Mouse (Mus musculus) CH12.LX (cell line): ENCODE data around the gene Myef2. TPM values are rescaled to one million over a fixed set of nuclear protein-coding genes. Genes with fewer than 3 reads are reported as not detected.

ENCODE experiments used
- DNase-seq: peaks from one replicate; pipeline ENCODE4 v3.0.0-alpha.2; 2013; ENCODE audit errors: extremely low read depth
- H3K27ac ChIP-seq: 2 replicates; pipeline ENCODE4 v1.5.1; 2012; ENCODE audit warnings: low read depth, mild to moderate bottlenecking, control low read depth, moderate library complexity; ENCODE audit not compliant: insufficient read depth
- H3K27me3 ChIP-seq: replicated peaks from 2 replicates; pipeline ENCODE3; 2012; ENCODE audit warnings: inconsistent platforms
- H3K36me3 ChIP-seq, 2 experiments: replicated peaks in 1 of 2; 2 replicates each; pipeline versions ENCODE3 to v1.6.1; 2012; ENCODE audit warnings: inconsistent platforms in 1 of 2, low read length in 1 of 2, mild to moderate bottlenecking in 1 of 2, mixed read lengths in 1 of 2, moderate library complexity in 1 of 2; ENCODE audit not compliant: control insufficient read depth in 1 of 2, insufficient read depth in 1 of 2
- H3K4me1 ChIP-seq, 2 experiments: 2 replicates each; pipeline ENCODE4 v1.6.1; 2012; ENCODE audit warnings: inconsistent platforms in 1 of 2, moderate library complexity in 1 of 2; ENCODE audit not compliant: insufficient read depth in 2 of 2, control insufficient read depth in 1 of 2
- H3K4me2 ChIP-seq: 2 replicates; pipeline ENCODE4 v1.6.1; 2012; ENCODE audit warnings: low read depth, mild to moderate bottlenecking, control low read depth; ENCODE audit not compliant: poor library complexity, insufficient read depth, severe bottlenecking
- H3K4me3 ChIP-seq, 3 experiments: fragments of 150-350 bp in 1 of 3; sonication (generic) in 1 of 3; replicated peaks in 1 of 3; 2 replicates each; pipeline versions ENCODE3 to v1.5.1; 2011 to 2012; ENCODE audit warnings: low read depth in 2 of 3, low read length in 2 of 3, mild to moderate bottlenecking in 2 of 3, moderate library complexity in 2 of 3, control low read depth in 1 of 3, improper control_type of control experiment in 1 of 3, inconsistent platforms in 1 of 3, mixed read lengths in 1 of 3; ENCODE audit not compliant: poor library complexity in 1 of 3
- H3K79me2 ChIP-seq: replicated peaks from 2 replicates; pipeline ENCODE4 v1.6.1; 2012; ENCODE audit warnings: mild to moderate bottlenecking, moderate library complexity; ENCODE audit not compliant: control insufficient read depth, poor library complexity, insufficient read depth, severe bottlenecking; ENCODE audit errors: extremely low read depth
- H3K9ac ChIP-seq: 2 replicates; pipeline ENCODE4 v1.6.1; 2012; ENCODE audit warnings: low read depth, mild to moderate bottlenecking, control low read depth, moderate library complexity; ENCODE audit not compliant: insufficient read depth
- H3K9me3 ChIP-seq: replicated peaks from 2 replicates; pipeline ENCODE3; 2012; ENCODE audit warnings: low read length, inconsistent platforms, mixed read lengths
- BHLHE40 ChIP-seq: IDR thresholded peaks from 2 replicates; pipeline ENCODE4 v1.6.1; 2011; ENCODE audit warnings: mild to moderate bottlenecking, low read depth, low read length, improper control_type of control experiment
- CHD2 ChIP-seq: IDR thresholded peaks from 2 replicates; pipeline ENCODE4 v1.6.1; 2011; ENCODE audit warnings: low read length, improper control_type of control experiment
- ELF1 ChIP-seq: IDR thresholded peaks from 2 replicates; pipeline ENCODE4 v1.6.1; 2014; ENCODE audit warnings: low read depth, mild to moderate bottlenecking, inconsistent platforms, low read length, improper control_type of control experiment
- IRF4 ChIP-seq: IDR thresholded peaks from 2 replicates; pipeline ENCODE4 v1.6.1; 2014; ENCODE audit warnings: low read depth, mild to moderate bottlenecking, inconsistent platforms, low read length, improper control_type of control experiment
- MAFK ChIP-seq: IDR thresholded peaks from 2 replicates; pipeline ENCODE4 v1.6.1; 2011; ENCODE audit warnings: low read length, improper control_type of control experiment; ENCODE audit not compliant: insufficient replicate concordance
- MAZ ChIP-seq: IDR thresholded peaks from 2 replicates; pipeline ENCODE4 v1.6.1; 2012; ENCODE audit warnings: low read depth, mild to moderate bottlenecking, inconsistent platforms, low read length, improper control_type of control experiment, moderate library complexity
- MEF2A ChIP-seq: IDR thresholded peaks from 2 replicates; pipeline ENCODE4 v1.6.1; 2014; ENCODE audit warnings: low read depth, mild to moderate bottlenecking, inconsistent platforms, low read length, improper control_type of control experiment, borderline replicate concordance
- MYC ChIP-seq: IDR thresholded peaks from 2 replicates; pipeline ENCODE4 v1.6.1; 2011; ENCODE audit warnings: low read depth, mild to moderate bottlenecking, improper control_type of control experiment, low read length
- NELFE ChIP-seq: IDR thresholded peaks from 2 replicates; pipeline ENCODE4 v1.6.1; 2011; ENCODE audit warnings: low read depth, low read length, improper control_type of control experiment
- NRF1 ChIP-seq: IDR thresholded peaks from 2 replicates; pipeline ENCODE4 v1.6.1; 2014; ENCODE audit warnings: low read depth, mild to moderate bottlenecking, inconsistent platforms, low read length, improper control_type of control experiment, moderate library complexity
- PAX5 ChIP-seq: IDR thresholded peaks from 2 replicates; pipeline ENCODE4 v1.6.1; 2012; ENCODE audit warnings: low read length, inconsistent platforms, mixed read lengths
- POLR2A ChIP-seq: IDR thresholded peaks from 2 replicates; pipeline ENCODE4 v1.6.1; 2011; ENCODE audit warnings: low read depth, mild to moderate bottlenecking, improper control_type of control experiment, low read length
- RAD21 ChIP-seq: IDR thresholded peaks from 2 replicates; pipeline ENCODE4 v1.6.1; 2011; ENCODE audit warnings: low read depth, mild to moderate bottlenecking, low read length, improper control_type of control experiment, moderate library complexity
- SMC3 ChIP-seq: IDR thresholded peaks from 2 replicates; pipeline ENCODE4 v1.6.1; 2011; ENCODE audit warnings: low read depth, low read length, improper control_type of control experiment
- TCF12 ChIP-seq: IDR thresholded peaks from 2 replicates; pipeline ENCODE4 v1.6.1; 2014; ENCODE audit warnings: low read depth, mild to moderate bottlenecking, inconsistent platforms, low read length, improper control_type of control experiment
- UBTF ChIP-seq: IDR thresholded peaks from 2 replicates; pipeline ENCODE4 v1.6.1; 2012; ENCODE audit warnings: low read depth, mild to moderate bottlenecking, inconsistent platforms, low read length, improper control_type of control experiment, moderate library complexity
- USF2 ChIP-seq: conservative IDR thresholded peaks from 2 replicates; pipeline ENCODE4 v1.6.1; 2011; ENCODE audit warnings: low read depth, low read length, improper control_type of control experiment
- ZNF384 ChIP-seq: IDR thresholded peaks from 2 replicates; pipeline ENCODE4 v1.6.1; 2012; ENCODE audit warnings: low read depth, low read length, improper control_type of control experiment, inconsistent platforms
- dilution Hi-C: fragments of 300-500 bp; cut with MboI; formaldehyde crosslinking; loops from 2 replicates; pipeline ENCODE4 v1.14.3; 2020; ENCODE audit warnings: low sequenced_read_pairs; ENCODE audit not compliant: extremely low pct_unique_long_range_greater_than_20kb, extremely low pct_ligation_motif_present
- in situ Hi-C: fragments of 300-500 bp; cut with MboI; formaldehyde crosslinking; loops from 3 replicates; pipeline ENCODE4 v1.14.3; 2019; ENCODE audit warnings: low sequenced_read_pairs, low pct_ligation_motif_present, low pct_unique_long_range_greater_than_20kb, mixed read lengths
- polyA plus RNA-seq: library from polyadenylated mRNA; unstranded; fragments of >175 nt; gene quantifications from 2 replicates; pipeline ENCODE4 v1.2.1, GENCODE M21; 2012; ENCODE audit warnings: low read depth; ENCODE audit not compliant: insufficient read length
- total RNA-seq, 2 experiments: library from RNA; depleted of rRNA; stranded (reverse); fragments of 300-350 nt in 1 of 2; fragments of >200 nt in 1 of 2; gene quantifications; 2 replicates each; pipeline ENCODE4 v1.2.3; 2012 to 2014

Gene Myef2
- total and polyA plus RNA-seq, 3 experiments: not detected

GRCm38 (mm10) chr2:125067894-125068293 is 55.6 kb downstream of the Myef2 start, which contains the start of gene Slc24a5:
Slc24a5 (plus strand) TSS chr2:125068124.
- Histone ChIP-seq H3K27me3 (no peaks in the 10 kb centered on the region), H3K9ac (no peak within 1 kb of the TSS), H3K27ac (no peak within 1 kb of the TSS), H3K9me3 (peaks cover 70% of the 10 kb centered on the region), H3K4me3 (no peak within 1 kb of the TSS), H3K79me2 (no peaks in the 10 kb centered on the region), H3K36me3 (no peaks in the 10 kb centered on the region), H3K4me2 (no peak within 1 kb of the TSS), H3K4me1 (no peaks in the 10 kb centered on the region)
- TF ChIP-seq POLR2A (no peak), MAZ (no peak), MAFK (no peak), ELF1 (no peak)
- in situ Hi-C loops (no loop called here), dilution Hi-C loops (no loop called here)
- DNase-seq: no peak

- dilution Hi-C loops (no loop called here), in situ Hi-C loops (no loop called here)
- TF ChIP-seq CHD2 (no peak), ZNF384 (no peak), TCF12 (no peak), MEF2A (no peak), IRF4 (no peak), NELFE (no peak), PAX5 (no peak), BHLHE40 (no peak), UBTF (no peak), RAD21 (no peak), MYC (no peak), SMC3 (no peak), USF2 (no peak), NRF1 (no peak)
- H3K27ac ChIP-seq: no peak overlapping the region
- no peak overlapping the region for H3K4me3 ChIP-seq
- no peaks in the 10 kb centered on the region for H3K36me3 ChIP-seq
- DNase-seq: no peak
- H3K79me2 ChIP-seq: no peaks in the 10 kb centered on the region
- peaks cover 67% of the 10 kb centered on the region for H3K9me3 ChIP-seq
- H3K4me1 ChIP-seq: no peaks in the 10 kb centered on the region
- H3K4me2 ChIP-seq: no peak overlapping the region
- H3K27me3 ChIP-seq: no peaks in the 10 kb centered on the region
- H3K9ac ChIP-seq: no peak overlapping the region
These were observed 56.1 kb downstream of the Myef2 start for GRCm38 (mm10) chr2:125067373-125067772.
